ENCODE assay signal across 8 mouse cellular contexts in the genomic region with DNA sequence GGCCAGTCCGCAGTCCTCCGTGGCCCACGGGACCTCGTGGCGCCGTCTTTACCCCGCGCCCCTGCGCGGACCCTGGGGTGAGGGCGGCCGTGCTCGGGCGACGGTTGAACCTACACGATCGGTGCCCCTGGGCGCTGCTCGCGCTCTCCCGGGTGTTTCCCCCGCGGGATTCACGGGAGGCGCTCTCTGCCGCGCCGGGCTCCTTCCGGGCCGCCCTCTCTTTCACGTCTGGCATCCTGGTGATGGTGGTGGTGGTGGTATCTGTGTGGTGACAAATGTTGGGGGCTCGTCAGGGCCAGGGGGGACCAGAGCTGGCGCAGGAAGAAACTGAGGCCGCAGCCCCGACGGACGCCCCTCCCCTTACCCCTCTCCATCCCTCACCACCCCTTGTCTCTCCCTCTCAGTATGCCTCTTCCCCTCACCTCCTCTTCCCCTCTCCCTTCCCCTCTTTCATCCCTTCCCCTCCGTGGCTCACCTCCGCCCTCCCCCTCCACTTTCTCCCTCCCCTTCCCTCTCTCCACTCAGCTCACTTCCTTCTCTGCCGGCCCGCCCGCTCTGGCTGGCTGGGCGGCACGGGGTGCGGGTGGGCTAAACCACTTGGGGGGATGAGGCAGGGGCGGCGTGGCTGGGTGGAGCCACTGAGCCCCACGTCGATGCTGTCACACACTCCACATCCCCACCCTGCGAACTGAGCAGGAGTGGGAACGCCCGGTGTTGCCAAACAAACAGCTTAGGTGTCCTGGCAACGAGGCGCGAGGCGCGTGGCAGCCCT. TPM values are rescaled to one million over a fixed set of nuclear protein-coding genes. Genes with fewer than 3 reads are reported as not detected.
DNase-seq lines count a peak whose midpoint lies in the region; ATAC-seq and TF ChIP-seq lines count a peak whose summit lies in the region.

A gene (minus strand): TSS at position 595 of the 772 bp plus-strand sequence.

- peak; percentile 95 for ATAC-seq in forebrain, embryonic 13.5 days
- peak; percentile 84 for ATAC-seq in kidney, embryonic 15.5 days (replicated peaks; ENCODE audit: low FRiP score)

- no peaks in the 10 kb centered on the region for H3K9me3 ChIP-seq in forebrain, embryonic 13.5 days (replicated peaks)
- H3K9me3 ChIP-seq in kidney, embryonic 15.5 days (replicated peaks) = no peaks in the 10 kb centered on the region

- H3K4me1 ChIP-seq in forebrain, embryonic 13.5 days = peaks cover 10% of the 10 kb centered on the region
- H3K4me1 ChIP-seq in kidney, embryonic 15.5 days = peaks cover 46% of the 10 kb centered on the region

- TF ChIP-seq CTCF in layer of hippocampus, adult 2 months (conservative IDR thresholded peaks at IDR 0.05) = no peak

- peak within 1 kb of the TSS; percentile 64 for H3K9ac ChIP-seq in forebrain, embryonic 13.5 days
- peak within 1 kb of the TSS; percentile 65 for H3K9ac ChIP-seq in kidney, embryonic 15.5 days

- peak within 1 kb of the TSS; percentile 76 for H3K4me3 ChIP-seq in layer of hippocampus, adult 2 months
- peak within 1 kb of the TSS; percentile 54 for H3K4me3 ChIP-seq in forebrain, embryonic 13.5 days
- H3K4me3 ChIP-seq in kidney, embryonic 15.5 days (replicated peaks) = peak within 1 kb of the TSS; percentile 71

- no peak within 1 kb of the TSS; the same call in 1 of the 2 replicates for H3K27ac ChIP-seq in layer of hippocampus, adult 2 months
- no peak within 1 kb of the TSS; the same call in 1 of the 2 replicates for H3K27ac ChIP-seq in forebrain, embryonic 13.5 days
- H3K27ac ChIP-seq in kidney, embryonic 15.5 days = peak within 1 kb of the TSS; percentile 73

- peaks cover 30% of the 10 kb centered on the region for H3K27me3 ChIP-seq in forebrain, embryonic 13.5 days
- H3K27me3 ChIP-seq in kidney, embryonic 15.5 days = 0 out of 2 replicates have a peak, but pooled peaks cover 7% of the 10 kb centered on the region

- H3K36me3 ChIP-seq in forebrain, embryonic 13.5 days (ENCODE audit: poor library complexity, severe bottlenecking) = no peaks in the 10 kb centered on the region
- H3K36me3 ChIP-seq in kidney, embryonic 15.5 days = no peaks in the 10 kb centered on the region

- peak; percentile 19 to 48 for DNase-seq in layer of hippocampus, adult 2 months (ENCODE audit: low spot score in 2 of 2)
- no peak for DNase-seq in layer of hippocampus, adult 9-10 months (ENCODE audit: low spot score)
- peak; percentile 99 for DNase-seq in ZHBTc4 (ENCODE audit: low read depth, low spot score)
- peak; percentile 59 for DNase-seq in lung, postnatal 14 days
- DNase-seq in retina, embryonic 14.5 days (ENCODE audit: low spot score) = peak; percentile 91
- no peak for DNase-seq in cerebellum, adult 11-12 months

- H3K4me2 ChIP-seq in forebrain, embryonic 13.5 days = peak within 1 kb of the TSS; percentile 97
- peak within 1 kb of the TSS; percentile 100 for H3K4me2 ChIP-seq in kidney, embryonic 15.5 days

- WGBS in forebrain, embryonic 13.5 days = 1% methylated on average over 54 of the region's 57 CpGs
- 2% methylated on average over 52 of the region's 57 CpGs for WGBS in kidney, embryonic 15.5 days

RNA-seq across cellular contexts. Expression of the gene that starts here (rescaled TPM):
- under 1 TPM; 0.74 to 0.84 TPM for total RNA-seq in layer of hippocampus, adult 2 months (2021)
- polyA plus RNA-seq in forebrain, embryonic 13.5 days (2015; fragmentation: Nextera tagmentation; extraction: Ambion mirVana) = 1.4 TPM in 2 replicates
- 5.8 and 6.1 TPM in 2 replicates for polyA plus RNA-seq in kidney, embryonic 15.5 days (2015; fragmentation: Nextera tagmentation; extraction: Ambion mirVana)

Comparison
In these comparisons a context has a peak if more than half of its experiments do, and no peak if none do; other contexts are left out.
1. Peak in DNase-seq and H3K4me3 ChIP-seq in layer of hippocampus, adult 2 months; RNA of the gene not detected or under 1 TPM.
2. DNase-seq: peak in ZHBTc4 (single experiment), lung, postnatal 14 days (single experiment) and retina, embryonic 14.5 days (single experiment); none in layer of hippocampus, adult 9-10 months (single experiment) and cerebellum, adult 11-12 months (single experiment).
3. Peak in every context shown above with its lines, with median percentiles within 50 percentile points of each other: H3K4me3 ChIP-seq.